Mouse (Mus musculus) 416B (cell line): Measurements from ENCODE around the gene Lamc3.

Source experiments
- DNase-seq: peaks from one replicate; pipeline ENCODE4 v3.0.0; 2011; ENCODE audit warnings: low read depth

The Lamc3 gene

DNA sequence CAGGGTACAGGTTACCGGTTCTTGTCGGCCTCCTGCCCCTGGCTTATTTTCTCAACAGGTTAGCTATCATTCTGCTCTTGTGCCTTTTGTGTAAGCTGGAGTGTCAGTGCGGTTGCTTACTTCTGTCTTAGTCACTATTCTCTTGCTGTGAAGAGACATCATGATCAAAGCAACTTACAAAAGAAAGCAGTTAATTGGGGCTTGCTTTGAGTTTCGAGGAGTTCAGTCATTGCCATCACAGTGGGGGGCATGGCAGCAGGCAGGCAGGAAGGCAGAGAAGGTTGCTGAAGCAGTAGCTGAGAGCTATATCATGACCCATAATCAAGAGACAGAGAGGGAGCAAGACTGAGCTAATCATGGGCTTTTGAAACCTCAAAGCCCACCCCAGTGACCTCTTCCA lies 47.5 kb downstream of the Lamc3 start:
- no peak for DNase-seq

DNA sequence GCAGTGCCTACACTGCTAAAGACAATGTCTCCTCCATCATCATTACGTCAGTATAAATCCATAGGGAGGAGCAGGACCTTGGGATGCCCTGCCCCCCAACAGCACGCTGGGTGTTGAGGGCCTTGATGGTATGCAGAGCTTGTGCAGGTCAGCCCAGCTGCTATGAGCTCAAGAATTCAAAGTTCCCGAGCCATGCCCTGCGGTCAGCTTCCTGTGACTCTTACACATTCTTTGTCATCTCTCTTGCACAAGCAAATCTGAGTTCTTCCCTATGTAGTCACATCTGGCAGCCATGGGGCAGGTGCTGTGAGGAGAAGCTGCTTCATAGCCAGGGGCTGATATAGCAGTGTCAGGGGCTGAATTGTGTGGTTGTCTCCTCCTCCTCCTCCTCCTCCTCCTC lies 48.0 kb downstream of the Lamc3 start:
- DNase-seq: peak; percentile 52

DNA sequence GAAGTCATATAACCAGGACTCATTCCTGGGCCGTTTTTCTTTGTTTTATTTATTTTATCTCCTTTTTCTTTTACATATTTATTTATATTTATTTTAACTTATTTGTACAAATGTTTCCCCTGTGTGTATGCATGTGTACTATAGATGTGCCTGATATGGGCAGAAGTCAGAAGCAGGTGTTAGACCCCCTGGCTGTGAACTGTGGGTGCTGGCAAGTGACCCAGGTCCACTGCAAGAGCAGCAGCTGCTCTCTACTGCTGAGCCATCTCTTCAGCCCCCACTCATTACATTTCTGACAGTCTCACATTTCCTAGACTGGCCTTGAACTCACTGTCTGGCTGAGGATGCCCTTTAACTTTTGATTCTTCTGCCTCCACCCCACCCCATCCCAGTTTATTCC lies 51.2 kb downstream of the Lamc3 start:
- no peak for DNase-seq

DNA sequence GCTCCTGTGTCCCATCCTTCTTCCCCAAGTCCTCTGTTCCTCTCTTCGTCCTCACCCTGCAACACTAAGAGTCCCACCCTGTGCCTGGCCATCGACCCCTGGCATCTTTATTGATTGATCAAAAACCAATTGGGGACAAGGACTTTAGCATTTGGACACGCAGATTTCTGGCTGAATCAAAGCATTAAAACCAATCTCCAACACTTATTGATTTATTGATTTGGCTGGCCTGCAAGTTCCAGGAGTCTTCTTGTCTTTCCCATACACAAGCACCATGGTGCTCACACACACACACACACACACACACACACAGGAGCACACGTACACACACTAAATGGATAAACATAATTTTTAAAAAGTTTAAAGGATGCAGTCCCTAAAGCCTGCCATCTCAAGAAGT lies 55.9 kb downstream of the Lamc3 start:
- no peak for DNase-seq

DNA sequence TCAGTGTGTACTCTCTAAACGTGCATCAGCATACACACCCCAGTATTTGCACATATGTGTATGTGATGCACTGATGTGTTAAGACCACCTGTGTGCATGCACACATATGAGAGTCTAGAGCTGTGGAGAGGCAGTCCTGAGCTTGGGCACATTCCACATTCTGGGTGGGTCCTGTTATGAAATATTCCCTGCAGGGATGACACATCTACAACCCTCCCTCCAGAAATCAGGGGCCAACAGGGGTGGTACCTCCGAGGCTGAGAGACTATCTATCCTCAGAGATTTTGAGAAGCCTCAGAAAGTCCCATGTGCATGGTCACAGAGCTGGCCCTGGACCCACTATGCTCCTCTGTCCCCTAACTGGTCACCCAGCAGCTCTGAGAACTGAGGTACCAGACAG lies 58.5 kb downstream of the Lamc3 start:
- no peak for DNase-seq

DNA sequence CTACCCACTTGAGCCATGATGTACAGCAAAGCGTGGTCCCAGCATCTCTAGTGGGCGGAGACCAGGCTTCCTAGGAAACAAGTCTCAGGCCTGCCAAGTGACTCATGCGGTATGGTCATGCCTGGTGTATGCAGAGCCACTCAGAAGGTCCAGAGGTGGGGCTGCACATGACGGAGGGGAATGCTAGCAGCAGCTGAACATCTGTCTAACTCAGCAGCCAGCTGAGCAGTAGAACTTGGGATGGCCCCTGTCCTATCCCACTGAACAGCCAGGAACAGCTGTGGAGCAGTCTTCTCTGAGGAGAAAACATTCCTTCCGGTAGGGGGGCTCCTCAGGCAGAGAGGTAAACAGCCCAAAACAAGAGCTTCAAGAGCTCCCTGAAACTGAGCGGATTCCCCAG lies 61.3 kb downstream of the Lamc3 start:
- DNase-seq: peak; percentile 32

DNA sequence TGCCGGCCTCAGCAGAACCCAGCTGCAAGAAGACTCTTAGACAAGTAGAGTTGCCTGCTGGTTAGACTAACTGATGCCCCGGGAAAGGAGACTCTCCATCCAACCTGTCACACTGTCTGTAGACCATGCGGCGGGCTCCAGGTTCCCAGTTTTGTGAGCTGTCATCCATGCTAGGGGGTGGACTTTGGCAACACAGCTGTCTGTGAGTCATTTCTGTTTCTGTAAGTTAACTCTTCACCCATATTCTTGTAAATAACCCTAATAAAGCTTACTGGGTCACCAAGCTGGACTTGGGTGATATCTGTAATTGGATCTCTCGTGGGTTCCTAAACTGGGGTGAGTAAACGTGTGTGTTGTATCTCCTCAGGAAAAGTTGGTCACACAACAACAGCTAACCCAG lies 61.7 kb downstream of the Lamc3 start:
- DNase-seq: peak; percentile 8

DNA sequence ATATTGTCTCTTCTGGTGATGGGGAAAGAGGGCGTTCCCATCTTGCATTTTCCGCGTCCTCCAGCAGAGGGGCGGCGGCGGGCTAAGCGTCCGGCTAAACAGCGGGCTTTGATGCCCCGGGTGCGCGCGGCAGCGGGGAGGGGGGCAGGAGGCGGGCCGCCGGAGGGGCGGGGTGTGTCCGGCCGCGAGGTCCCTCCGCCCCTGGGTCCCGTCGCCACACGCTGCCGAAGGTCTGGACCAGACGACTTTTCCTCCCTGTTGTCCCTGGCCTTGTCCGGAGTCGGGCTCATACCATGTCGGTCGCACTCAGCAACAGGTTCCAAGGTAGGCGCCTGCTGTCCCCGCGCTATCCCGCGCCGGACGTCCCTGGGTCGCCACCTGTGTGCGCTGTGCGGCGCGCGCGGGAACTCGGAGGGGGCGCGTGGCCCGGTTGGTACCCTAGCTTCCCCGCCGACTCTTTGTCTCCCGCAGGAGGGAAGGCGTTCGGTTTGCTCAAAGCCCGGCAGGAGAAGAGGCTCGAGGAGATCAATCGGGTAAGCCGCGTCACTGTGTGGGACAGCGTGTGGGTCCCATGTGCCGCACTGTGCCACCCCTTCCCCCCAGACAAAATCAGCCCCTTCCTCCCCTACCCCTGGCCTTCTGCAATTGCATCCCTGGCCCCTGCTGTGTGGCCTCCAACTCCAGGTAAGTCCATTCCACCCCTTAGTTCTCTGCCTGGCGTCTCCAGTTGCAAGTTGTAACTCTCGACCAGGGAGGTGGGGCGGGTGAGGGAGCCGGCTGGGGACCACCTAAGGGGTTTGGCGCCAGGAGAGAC lies 63.2 kb downstream of the Lamc3 start, which contains the start of gene Aif1l:
Gene Aif1l (plus strand): TSS at position 82 of the 814 bp plus-strand sequence.
- no peak for DNase-seq

DNA sequence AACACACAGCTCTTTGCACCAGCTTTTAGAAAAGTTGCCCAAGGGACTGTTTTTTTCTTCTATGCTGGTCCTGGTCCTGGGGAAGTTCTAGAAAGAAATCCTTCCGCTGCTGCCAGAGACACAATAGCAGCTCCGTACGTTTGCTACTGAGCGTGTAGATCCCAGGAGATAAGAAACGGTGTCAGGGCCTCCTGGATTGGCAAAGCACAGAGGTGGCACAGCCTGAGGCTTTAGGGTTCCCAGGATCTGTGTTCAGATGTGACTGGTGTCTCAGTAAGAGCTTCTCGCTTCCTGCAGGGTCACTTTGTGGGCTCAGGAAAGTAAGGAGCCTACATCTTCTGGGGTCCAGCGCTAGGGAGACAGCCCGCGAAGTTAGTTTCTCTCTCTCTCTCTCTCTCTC lies 63.9 kb downstream of the Lamc3 start:
- no peak for DNase-seq

DNA sequence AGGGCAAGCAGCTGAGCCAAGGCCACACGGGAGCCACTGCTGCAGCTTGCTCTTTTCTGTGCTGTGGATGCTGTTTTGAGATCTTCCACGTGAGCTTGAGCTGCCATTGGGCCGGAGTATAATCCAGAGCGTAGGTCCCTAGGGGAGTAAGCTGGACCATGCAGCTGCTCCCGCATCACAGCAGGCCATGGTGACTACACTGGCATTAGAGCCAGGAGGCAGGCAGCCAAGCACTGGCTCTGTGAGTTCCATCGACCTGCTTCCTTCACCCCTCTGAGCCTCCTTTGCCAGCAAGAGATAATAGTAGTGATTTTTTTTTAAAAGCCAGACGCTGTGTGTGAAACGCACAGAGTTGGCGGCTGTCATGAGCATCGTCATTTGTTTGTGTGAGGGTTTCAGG lies 65.1 kb downstream of the Lamc3 start:
- DNase-seq: no peak

DNA sequence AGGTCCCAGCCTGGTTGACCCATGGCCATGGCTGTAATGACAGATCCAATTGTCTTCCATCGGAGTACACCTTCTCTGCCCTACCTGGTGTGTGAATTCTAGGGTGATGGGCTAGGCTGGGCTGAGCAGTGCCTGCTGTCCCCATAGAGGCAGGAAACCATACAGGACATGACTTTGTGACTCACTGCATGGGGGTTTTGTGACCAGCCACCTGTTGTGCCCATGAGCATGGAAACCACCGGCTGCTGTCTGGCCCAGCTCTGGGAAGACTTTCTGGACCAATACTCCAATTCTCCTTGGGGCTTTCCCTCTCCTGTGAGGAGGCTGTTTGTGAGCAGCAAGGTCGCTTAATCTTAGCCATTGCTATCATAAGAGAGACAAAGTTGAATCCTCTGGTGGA lies 65.6 kb downstream of the Lamc3 start:
- peak; percentile 21 for DNase-seq

DNA sequence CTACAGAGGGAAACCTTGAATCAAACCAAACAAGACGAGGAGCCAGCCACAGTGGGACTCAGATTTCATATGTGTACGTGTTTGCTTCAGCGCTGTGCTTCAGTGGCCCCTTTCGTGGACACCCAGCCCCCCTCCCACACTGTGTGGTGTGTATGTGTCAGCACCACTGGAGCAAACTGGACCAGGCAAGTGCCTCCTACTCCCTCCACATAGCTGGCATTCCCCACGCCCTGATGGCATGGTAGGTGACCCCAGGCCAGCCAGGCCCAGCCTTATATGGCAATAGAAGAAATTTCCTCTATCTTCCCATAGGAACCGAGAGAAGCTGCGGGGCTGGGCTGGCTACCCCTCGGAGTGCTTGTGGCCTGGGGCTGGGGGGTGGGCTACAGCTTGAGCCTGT lies 66.6 kb downstream of the Lamc3 start:
- no peak for DNase-seq

DNA sequence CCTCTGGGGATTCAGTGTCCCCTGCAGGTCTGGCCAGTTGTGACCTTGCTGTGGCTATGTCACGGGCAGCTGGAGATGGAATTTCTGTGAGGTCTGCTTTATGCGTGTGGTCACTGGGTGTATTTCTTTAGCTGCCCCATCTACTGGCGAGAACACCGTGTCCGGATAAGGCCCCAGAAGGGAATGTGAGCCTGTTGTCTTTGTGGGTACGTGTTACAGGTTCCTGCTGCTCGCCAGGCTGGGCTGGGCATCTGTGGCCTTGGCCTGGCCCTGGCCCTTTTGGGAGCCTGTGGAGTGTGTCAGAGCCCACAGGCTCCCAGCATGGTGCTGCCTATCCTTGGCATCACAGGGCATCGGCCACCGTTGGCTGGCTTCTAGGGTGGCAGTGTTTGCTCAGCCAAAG lies 67.7 kb downstream of the Lamc3 start:
- DNase-seq: no peak

DNA sequence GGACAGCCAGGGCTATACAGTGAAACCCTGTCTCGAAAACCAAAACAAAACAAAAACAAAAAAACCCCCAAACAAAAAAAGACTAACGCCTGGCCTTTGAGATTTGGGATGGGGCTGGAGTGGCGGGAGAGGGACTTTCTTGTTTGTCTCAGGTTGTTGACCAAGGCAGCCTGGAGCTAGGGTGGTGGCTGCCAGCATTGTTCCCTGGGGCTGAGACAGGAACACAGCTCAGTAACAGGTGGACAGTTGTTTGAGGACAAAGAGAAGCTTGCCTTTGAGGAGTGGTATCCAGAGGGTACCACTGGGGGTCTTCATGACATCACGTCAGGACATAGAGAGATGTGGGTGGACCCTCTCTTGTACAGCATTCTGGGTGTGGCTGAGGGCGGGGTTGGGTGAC lies 68.6 kb downstream of the Lamc3 start:
- DNase-seq: no peak

DNA sequence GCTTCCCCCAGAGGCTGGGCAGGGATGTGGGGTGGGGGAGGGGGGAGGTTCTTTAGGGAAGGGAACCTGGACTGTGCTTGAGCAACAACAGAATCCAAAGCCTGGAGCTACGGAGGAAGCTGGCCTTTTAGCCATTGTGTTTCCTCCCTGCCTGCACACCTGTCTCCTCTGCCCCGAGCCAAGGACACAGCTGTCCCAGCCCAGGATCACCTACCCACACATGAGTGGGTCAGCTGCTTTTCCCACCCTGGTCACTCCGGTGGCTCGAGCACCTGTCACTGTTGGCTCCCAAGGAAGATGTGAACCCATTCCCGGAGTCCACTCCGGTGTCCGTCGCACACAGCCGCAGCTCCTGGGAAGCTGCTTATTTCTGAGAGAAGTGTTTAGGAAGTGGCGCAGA lies 70.1 kb downstream of the Lamc3 start:
- DNase-seq: no peak

DNA sequence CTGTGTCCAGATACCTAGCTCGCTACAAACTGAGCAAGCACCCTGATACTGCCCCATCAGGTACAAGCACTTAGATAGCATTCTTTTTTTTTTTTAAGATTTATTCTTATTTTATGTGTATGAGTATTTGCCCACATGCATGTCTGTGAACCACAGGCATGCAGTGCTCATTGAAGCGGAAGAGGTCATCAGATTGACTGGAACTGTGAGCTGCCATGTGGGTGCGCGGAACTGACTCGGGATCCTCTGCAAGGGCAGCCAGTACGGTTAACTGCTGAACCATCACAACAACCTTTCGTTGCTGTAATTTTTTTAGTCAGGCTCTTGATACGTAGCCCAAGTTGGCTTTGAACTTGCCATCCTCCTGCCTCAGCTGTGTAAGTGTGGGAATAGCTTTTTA lies 73.9 kb downstream of the Lamc3 start:
- DNase-seq: no peak

DNA sequence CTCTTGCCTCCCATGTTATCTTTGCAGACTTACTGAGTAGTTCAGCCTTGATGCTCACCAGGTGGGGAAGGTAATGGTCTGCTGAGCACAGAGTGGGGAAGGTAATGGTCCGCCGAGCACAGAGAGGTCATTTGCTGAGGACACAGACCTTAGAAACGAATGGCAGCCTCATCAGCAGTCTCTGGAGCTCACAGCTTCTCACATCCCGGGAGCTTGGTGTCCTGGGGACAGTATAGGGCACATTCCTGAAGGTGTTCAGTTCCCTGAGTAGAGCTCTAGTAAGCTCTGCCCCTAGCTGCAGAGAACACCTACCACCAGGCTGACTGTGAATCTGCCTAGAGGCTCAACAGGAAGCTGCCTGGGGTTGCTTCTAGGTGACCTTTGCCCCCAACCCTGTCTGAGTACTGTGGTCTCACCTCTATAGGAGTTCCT lies 74.7 kb downstream of the Lamc3 start:
- DNase-seq: no peak

DNA sequence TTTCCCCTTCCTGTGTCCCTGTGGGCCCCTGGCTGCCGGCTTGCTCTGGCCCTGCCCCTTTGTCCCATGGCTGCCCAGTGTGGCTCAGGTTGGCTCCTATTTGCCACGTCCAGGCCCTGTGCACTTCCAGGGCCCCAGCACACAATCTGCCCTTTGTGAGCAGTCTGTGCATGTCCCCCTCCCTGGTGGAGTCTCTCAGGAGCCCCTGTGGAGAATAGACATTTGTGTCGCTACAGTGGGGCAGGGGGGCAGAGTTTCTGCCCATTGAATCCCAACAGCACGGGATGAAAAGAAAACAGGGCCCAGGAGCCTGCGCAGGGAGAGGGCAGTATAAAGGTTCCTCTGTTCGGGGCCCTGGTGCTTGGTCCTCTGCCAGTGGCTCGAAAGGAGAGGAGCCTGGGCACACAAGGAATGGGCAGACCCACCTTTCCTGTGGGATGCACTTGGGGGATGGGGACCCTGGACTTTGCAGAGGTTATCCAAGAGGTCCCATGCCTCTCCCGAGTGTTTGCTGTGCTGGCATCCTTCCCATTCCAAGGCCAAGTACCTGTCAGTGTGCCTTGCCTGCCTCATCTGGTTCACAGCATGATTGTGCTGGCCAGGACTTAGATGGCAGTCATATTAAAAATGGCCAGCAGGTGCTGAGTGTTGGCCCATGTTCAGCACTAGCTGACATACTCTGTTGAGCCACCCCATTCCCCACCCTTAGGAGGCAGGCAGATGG lies 75.6 kb downstream of the Lamc3 start:
- peak; percentile 9 for DNase-seq

DNA sequence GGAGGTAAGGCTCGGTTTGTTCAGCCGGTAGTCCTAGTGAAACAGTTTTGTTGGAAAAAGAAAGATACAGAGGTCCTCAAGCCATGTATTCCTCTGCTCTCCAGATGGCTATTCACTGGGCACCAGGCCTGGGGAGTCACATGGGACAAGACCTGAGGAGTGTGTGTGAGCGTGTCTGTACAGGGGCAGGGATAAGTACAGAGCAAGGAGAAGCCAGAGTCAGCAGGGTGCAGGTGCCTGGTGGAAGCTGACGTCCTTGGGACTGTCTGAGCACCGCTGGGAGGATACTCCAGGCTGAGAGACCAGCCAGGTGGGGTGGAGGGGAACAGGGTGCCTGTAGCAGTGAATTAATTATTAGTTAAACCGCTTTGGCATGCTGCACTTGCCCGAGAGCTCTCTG lies 76.4 kb downstream of the Lamc3 start:
- DNase-seq: no peak

DNA sequence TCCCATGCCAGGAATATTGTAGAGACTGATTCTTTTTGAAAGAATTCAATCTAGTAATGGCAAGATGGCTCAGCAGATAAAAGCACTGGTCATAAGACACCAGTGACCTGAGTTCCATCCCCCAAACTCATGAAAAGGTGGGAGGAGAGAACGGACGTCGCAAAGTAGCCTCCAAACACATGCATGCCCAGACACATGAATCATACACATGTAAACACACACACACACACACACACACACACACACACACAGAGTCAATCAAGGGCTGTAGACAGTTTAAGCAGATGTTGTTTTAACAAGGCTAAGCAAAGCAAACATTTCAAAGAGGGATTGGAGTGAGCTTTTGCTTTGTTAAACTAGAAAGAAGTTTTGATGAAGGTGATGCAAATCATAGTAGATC lies 77.1 kb downstream of the Lamc3 start:
- no peak for DNase-seq

DNA sequence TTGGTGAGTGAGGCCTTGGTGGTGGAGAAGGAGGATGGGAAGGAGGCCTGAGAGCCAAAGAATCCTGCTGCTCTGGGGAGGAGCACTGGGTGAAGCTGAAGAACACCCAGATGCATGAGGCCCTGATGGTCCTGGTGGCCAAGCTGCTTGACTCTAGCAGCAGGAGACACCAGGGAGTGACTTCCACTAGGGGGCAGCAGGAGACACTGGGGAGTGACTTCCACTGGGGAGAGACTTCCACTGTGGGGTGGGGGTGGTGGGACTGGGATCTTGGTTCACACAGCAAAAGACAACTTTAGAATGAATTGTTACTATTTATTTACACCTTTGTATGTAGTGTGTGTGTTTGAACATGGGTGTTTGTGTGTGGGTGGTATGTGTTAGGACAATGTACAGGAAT lies 78.0 kb downstream of the Lamc3 start:
- peak; percentile 56 for DNase-seq

DNA sequence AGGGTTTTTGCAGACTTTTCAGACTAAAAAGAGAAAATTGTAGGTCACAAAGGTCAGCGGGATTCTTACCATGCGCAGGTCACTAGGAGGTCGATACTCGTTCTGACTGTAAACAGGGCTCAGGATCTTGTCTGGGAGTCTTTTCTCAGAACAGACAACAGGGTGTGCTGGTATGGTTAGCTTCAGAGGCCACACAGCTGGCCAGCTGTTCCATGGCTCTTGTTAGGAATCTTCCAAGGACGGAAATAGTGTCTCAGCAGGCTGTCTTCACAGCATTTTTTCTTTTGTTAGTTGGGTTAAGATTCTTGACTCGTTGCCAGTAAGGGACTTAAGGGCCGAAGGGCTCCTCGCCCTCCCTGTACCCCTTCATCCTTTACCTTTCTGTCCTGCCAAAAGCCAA lies 79.7 kb downstream of the Lamc3 start:
- DNase-seq: no peak

DNA sequence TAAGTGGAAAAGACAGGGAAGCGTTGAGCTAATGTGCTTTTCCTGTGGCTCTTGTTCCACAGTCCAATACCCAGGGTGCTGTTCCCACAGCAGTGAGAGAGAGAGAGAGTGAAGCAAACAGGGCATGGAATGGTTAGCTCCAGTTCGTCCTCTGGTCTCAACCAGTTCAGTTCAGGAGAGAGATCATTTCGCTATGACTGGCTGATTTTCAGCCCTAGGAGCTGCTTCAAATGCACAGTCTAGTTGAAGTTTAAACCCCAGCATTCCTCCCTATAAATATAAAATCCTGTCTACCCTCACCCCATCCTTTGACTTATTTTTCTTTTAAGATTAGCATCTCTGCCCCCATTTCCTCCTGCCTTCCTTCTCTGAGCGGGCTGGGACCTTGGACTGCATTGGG lies 85.5 kb downstream of the Lamc3 start:
- DNase-seq: no peak
